Mouse (Mus musculus) neural tube, embryonic 15.5 days (tissue): ENCODE results near the gene Lrrc10. TPM values are rescaled to one million over a fixed set of nuclear protein-coding genes. Genes with fewer than 3 reads are reported as not detected.
A peak's percentile ranks its signal among the peaks of the same experiment; 100 is the strongest.
"Not testable (repeated sequence)": the region's sequence is repeated elsewhere in the genome, so short reads cannot be mapped to it uniquely, and the experiment has no call there.

Source experiments
- ATAC-seq: fragments of 200-750 bp; cut with Nextera tagmentation; 2 replicates; pipeline ENCODE4 v1.8.0; 2017; ENCODE audit warnings: mild to moderate bottlenecking, moderate TSS enrichment, moderate library complexity; ENCODE audit not compliant: low FRiP score
- H3K27ac ChIP-seq: fragments of 300-500 bp; sonication (generic); replicated peaks from 2 replicates; pipeline ENCODE4 v1.5.1; 2015; ENCODE audit warnings: mild to moderate bottlenecking, inconsistent platforms
- H3K27me3 ChIP-seq: fragments of 300-500 bp; sonication (generic); replicated peaks from 2 replicates; pipeline ENCODE4 v1.6.1; 2015; ENCODE audit warnings: inconsistent platforms
- H3K36me3 ChIP-seq: fragments of 300-500 bp; sonication (generic); 2 replicates; pipeline ENCODE4 v1.6.1; 2015; ENCODE audit warnings: inconsistent platforms
- H3K4me1 ChIP-seq: fragments of 300-500 bp; sonication (generic); 2 replicates; pipeline ENCODE4 v1.6.1; 2015; ENCODE audit warnings: inconsistent platforms
- H3K4me2 ChIP-seq: fragments of 300-500 bp; sonication (generic); 2 replicates; pipeline ENCODE4 v1.6.1; 2015; ENCODE audit warnings: inconsistent platforms, mild to moderate bottlenecking, moderate library complexity
- H3K4me3 ChIP-seq: fragments of 300-500 bp; sonication (generic); replicated peaks from 2 replicates; pipeline ENCODE4 v1.5.1; 2015; ENCODE audit warnings: mild to moderate bottlenecking, inconsistent platforms
- H3K9ac ChIP-seq: fragments of 300-500 bp; sonication (generic); replicated peaks from 2 replicates; pipeline ENCODE4 v1.6.1; 2015; ENCODE audit warnings: mild to moderate bottlenecking, inconsistent platforms
- H3K9me3 ChIP-seq: fragments of 300-500 bp; sonication (generic); replicated peaks from 2 replicates; pipeline ENCODE4 v1.6.1; 2016; ENCODE audit warnings: inconsistent platforms
- WGBS: fragments of 180-500 bp; shearing (Covaris S2); methylation state at CpG from one replicate; pipeline ENCODE4 v1.1.7; 2015; ENCODE audit warnings: mixed read lengths; 5-methylcytosine and 5-hydroxymethylcytosine counted together
- polyA plus RNA-seq: library from polyadenylated mRNA; unstranded; fragments of >200 nt; fragmentation: Nextera tagmentation; extraction: Ambion mirVana; gene quantifications from 2 replicates; pipeline ENCODE4 v1.2.1, GENCODE M21; 2015

Lrrc10 gene
- polyA plus RNA-seq, 1 experiment from 2014 or later = not detected

DNA sequence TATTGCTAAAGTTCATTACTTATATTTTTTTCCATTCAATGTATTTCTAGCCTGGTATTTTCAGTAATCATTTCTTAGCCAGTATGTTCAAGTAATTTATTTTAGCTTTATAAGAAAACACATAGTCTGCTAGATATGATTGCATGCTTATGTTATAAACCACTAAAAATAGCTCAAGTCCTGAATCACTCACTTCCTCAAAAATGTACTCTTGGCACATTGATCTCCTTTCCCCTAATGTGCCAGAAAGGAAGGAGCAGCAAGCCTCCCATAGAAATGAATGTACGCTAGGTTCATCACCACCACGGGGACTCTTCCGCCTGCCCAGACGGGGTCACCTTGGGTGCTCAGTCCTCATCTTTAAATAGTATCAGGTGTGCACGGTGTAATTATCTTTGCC, 30.6 kb upstream of the Lrrc10 start:
- Histone ChIP-seq H3K27me3 (no peaks in the 10 kb centered on the region), H3K4me1 (0 out of 2 replicates have a peak, but pooled peaks cover 3% of the 10 kb centered on the region), H3K4me3 (no peak overlapping the region), H3K36me3 (no peaks in the 10 kb centered on the region), H3K9ac (no peak overlapping the region), H3K27ac (no peak overlapping the region), H3K4me2 (no peak overlapping the region), H3K9me3 (no peaks in the 10 kb centered on the region)
- WGBS = 78% methylated on average over 5 of the region's 5 CpGs
- ATAC-seq = no peak

DNA sequence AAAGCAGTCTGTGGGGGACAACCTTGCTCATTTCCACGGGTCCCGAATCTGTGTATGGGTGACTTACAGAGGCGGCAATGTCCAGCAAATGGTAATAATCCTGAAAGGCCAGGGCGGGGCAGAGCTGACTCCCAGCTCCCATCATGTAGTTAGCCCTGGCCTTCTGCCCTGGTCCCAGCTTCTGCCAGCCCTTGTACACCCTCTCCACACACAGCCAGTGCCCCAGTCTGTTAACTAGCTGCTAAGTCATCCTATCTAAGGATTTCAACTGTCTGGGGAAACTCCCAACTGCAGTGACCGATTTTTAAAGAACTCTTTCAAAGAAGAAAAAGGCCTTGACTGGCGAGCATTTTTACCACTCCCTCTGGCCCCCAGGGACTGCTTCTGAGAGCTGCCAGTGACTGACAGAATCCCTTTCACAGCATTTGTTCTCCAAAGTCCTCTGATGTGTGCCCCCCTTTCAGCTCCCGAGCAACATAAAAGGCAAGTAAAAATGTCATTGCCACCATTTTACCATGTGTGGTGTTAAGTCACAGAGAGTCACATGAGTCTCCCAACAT, 26.8 kb upstream of the Lrrc10 start:
- Histone ChIP-seq H3K9ac (no peak overlapping the region), H3K4me3 (no peak overlapping the region), H3K27me3 (no peaks in the 10 kb centered on the region), H3K4me1 (0 out of 2 replicates have a peak, but pooled peaks cover 6% of the 10 kb centered on the region), H3K27ac (no peak overlapping the region), H3K4me2 (no peak overlapping the region), H3K9me3 (no peaks in the 10 kb centered on the region), H3K36me3 (no peaks in the 10 kb centered on the region)
- WGBS = 46% methylated on average over 7 of the region's 7 CpGs
- no peak for ATAC-seq

DNA sequence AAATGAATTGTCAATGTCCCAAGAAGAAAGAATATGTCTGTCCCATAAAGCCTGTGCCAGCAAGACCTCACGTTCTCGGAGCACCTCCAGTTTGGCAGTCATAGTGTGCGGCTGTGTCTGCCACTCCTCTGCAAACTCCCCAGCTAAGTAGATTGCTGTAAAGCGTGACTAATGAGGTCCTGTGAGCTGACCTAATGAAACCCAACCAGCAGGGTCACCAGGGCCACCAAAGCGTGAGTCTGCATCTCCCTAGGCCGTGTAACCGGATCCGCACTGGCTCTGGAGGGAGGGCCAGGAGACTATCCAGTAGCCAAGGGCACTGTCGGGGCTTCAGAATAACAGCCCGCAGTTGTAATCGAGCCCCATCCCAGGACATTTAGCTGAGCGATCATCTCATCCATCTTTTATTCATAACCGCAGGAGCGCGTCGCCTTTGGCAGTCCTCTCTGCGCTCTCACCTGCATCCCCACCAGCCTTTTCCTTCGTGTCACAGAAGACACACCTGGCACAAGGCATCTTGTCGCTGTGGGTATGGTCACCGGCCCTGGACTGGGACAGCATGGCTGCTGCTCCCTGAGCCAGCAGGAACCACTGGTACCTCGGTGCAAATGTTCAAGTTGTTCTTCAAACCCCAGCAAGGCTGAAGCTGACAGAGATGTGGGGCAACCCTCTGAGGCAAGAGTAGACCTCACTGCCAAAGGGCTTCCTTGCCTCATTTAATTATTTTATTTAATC, 24.0 kb upstream of the Lrrc10 start:
- Histone ChIP-seq H3K9me3 (no peaks in the 10 kb centered on the region), H3K4me3 (no peak overlapping the region), H3K27ac (no peak overlapping the region), H3K9ac (no peak overlapping the region), H3K4me2 (no peak overlapping the region), H3K27me3 (no peaks in the 10 kb centered on the region), H3K4me1 (0 out of 2 replicates have a peak, but pooled peaks cover 6% of the 10 kb centered on the region), H3K36me3 (no peaks in the 10 kb centered on the region)
- 20% methylated on average over 21 of the region's 21 CpGs for WGBS
- no peak for ATAC-seq

DNA sequence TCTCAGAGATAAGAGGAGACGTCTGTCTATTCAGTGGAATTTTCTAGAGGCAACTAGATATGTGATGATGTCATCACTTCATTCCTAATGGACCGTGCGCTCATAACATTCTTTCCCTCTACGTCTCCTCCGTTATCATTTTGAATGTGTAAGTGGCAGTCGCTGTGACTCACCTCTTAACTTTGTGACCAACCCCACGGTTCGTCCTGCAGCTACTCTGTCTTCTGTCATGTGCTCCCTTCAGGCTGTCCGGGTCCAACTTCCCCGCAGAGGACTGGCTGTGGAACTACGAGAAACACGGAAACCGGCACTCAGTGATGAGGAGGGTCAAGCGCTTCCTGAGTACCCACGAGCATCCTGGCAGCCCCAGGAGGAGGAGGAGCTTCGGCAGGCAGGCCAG, 21.4 kb upstream of the Lrrc10 start:
- no peak overlapping the region for H3K4me3 ChIP-seq
- 0 out of 2 replicates have a peak overlapping the region, but pooled peaks have one; percentile 9 for H3K4me2 ChIP-seq
- H3K9ac ChIP-seq = no peak overlapping the region
- no peaks in the 10 kb centered on the region for H3K36me3 ChIP-seq
- H3K9me3 ChIP-seq = no peaks in the 10 kb centered on the region
- 0 out of 2 replicates have a peak, but pooled peaks cover 3% of the 10 kb centered on the region for H3K4me1 ChIP-seq
- WGBS = 65% methylated on average over 16 of the region's 16 CpGs
- no peaks in the 10 kb centered on the region for H3K27me3 ChIP-seq
- no peak overlapping the region for H3K27ac ChIP-seq
- no peak for ATAC-seq

DNA sequence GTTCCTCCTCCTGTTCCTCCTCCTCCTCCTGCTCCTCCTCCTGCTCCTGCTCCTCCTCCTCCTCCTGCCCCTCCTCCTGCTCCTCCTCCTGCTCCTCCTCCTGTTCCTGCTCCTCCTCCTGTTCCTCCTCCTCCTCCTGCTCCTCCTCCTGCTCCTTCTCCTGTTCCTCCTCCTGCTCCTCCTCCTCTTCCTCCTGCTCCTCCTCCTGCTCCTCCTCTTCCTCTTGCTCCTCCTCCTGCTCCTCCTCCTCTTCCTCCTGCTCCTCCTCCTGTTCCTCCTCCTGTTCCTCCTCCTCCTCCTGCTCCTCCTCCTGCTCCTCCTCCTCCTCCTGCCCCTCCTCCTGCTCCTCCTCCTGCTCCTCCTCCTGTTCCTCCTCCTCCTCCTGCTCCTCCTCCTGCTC, 19.4 kb upstream of the Lrrc10 start:
- H3K4me1 ChIP-seq, ATAC-seq, H3K4me2 ChIP-seq, H3K9ac ChIP-seq, H3K27me3 ChIP-seq, H3K9me3 ChIP-seq, H3K27ac ChIP-seq, H3K36me3 ChIP-seq, H3K4me3 ChIP-seq: not testable (repeated sequence)

DNA sequence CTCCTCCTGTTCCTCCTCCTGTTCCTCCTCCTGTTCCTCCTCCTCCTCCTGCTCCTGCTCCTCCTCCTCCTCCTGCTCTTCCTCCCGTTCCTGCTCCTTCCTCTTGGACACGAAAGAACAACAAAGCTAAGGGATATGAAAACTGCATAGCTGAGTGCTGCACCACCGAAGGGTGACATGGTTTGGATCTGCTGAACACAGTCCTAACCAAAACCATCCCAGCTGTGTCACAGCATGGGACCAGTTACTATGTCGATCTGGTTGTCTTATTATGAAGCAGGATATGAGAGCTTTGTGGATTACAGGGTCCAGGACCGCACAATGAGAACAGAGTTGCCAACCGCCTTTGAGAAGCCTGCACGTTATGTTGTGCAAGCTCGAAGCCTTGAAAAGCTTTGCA, 19.0 kb upstream of the Lrrc10 start:
- H3K4me1 ChIP-seq = 0 out of 2 replicates have a peak, but pooled peaks cover 1% of the 10 kb centered on the region
- no peak overlapping the region for H3K4me2 ChIP-seq
- H3K9ac ChIP-seq = no peak overlapping the region
- H3K4me3 ChIP-seq = no peak overlapping the region
- H3K36me3 ChIP-seq = no peaks in the 10 kb centered on the region
- 88% methylated on average over 8 of the region's 8 CpGs for WGBS
- no peak for ATAC-seq
- H3K9me3 ChIP-seq = no peaks in the 10 kb centered on the region
- no peaks in the 10 kb centered on the region for H3K27me3 ChIP-seq
- no peak overlapping the region for H3K27ac ChIP-seq

DNA sequence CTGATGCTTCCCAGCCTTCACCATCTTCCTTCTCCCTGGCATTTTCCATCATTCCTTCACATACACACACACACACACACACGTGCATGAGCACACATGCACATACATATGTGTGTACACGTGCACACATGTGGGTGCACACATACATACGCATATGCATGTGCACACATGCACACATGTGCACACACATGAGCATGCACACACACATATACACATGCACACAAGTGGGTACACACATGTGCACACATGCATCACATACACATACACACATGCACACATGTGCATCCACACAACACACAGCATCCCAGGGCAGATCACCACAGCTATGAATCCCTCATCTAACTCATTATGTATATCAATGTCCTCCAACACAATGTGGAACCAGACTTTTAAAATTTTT, 14.0 kb upstream of the Lrrc10 start:
- WGBS = 93% methylated on average over 3 of the region's 3 CpGs
- Histone ChIP-seq H3K27ac (no peak overlapping the region), H3K4me2 (no peak overlapping the region), H3K4me1 (no peaks in the 10 kb centered on the region), H3K27me3 (no peaks in the 10 kb centered on the region), H3K4me3 (no peak overlapping the region), H3K9me3 (no peaks in the 10 kb centered on the region), H3K36me3 (no peaks in the 10 kb centered on the region), H3K9ac (no peak overlapping the region)
- ATAC-seq = no peak

DNA sequence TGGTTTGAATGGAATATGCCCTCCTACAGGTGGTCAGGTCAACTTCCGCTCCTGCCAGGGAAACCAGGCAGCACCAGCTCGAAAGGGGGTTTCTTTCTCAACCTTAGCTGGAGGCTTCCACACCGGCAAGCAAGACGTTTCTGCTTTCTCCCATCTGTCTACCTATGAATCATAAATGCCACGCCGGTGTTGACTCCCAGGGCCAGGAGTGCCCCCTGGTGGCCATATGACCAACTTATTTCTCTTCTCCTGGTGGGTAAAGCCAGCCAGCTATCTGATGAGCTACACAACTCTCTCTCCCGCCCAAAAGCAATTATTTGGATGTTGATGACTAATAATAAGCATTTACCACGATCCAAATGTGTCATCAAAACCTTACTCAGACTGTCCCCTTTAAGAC, 11.4 kb upstream of the Lrrc10 start:
- Histone ChIP-seq H3K4me1 (no peaks in the 10 kb centered on the region), H3K36me3 (no peaks in the 10 kb centered on the region), H3K4me3 (no peak overlapping the region), H3K9ac (no peak overlapping the region), H3K4me2 (no peak overlapping the region), H3K27ac (no peak overlapping the region), H3K27me3 (no peaks in the 10 kb centered on the region), H3K9me3 (no peaks in the 10 kb centered on the region)
- ATAC-seq = no peak
- WGBS = 34% methylated on average over 8 of the region's 8 CpGs

DNA sequence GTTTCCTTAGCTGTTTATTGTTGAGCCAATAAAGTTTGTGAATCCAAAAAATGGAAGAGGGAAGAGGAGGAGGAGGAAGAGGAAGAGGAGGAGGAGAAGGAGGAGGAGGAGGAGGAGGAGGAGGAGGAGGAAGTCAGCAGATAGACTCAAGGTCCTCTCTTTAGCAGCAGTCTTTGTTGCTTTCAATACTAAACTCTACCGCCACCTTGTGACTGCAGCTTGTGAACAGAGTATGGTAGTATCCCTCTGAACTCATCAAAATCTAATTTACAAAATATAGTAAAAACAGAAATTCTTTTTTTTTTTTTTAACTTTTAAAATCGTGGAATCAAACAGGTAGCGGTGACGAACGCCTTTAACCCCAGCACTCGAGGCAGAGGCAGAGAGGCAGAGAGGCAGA, 4.8 kb upstream of the Lrrc10 start:
- Histone ChIP-seq H3K9me3 (no peaks in the 10 kb centered on the region), H3K27me3 (0 out of 2 replicates have a peak, but pooled peaks cover 3% of the 10 kb centered on the region), H3K4me1 (peaks cover 2% of the 10 kb centered on the region; the same call in 1 of the 2 replicates), H3K9ac (no peak overlapping the region), H3K27ac (no peak overlapping the region), H3K4me2 (no peak overlapping the region), H3K36me3 (no peaks in the 10 kb centered on the region), H3K4me3 (no peak overlapping the region)
- no peak for ATAC-seq
- 81% methylated on average over 6 of the region's 6 CpGs for WGBS

DNA sequence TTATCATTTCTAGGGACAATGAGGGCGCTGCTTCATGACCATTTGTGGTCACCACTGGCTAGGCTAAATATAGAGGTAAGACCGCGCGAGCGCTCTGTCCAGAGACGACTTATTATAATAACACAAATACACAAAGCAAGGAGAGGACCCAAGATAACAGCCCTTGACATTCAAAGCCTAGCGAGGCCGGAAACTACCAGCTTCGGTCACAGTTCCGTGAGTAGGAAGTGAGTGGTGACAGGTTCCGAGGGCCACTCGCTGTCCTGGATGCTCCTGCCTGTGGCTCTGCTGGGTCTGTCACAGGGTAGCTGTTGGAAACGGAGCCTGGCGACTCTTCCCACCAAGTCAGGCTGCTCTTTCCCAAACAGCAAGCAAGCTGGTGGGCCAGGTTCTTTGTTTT, 2.8 kb upstream of the Lrrc10 start:
- H3K4me2 ChIP-seq = no peak overlapping the region
- no peak overlapping the region for H3K4me3 ChIP-seq
- 0 out of 2 replicates have a peak, but pooled peaks cover 3% of the 10 kb centered on the region for H3K27me3 ChIP-seq
- WGBS = 90% methylated on average over 14 of the region's 14 CpGs
- no peaks in the 10 kb centered on the region for H3K36me3 ChIP-seq
- H3K9ac ChIP-seq = no peak overlapping the region
- no peak for ATAC-seq
- H3K9me3 ChIP-seq = no peaks in the 10 kb centered on the region
- H3K4me1 ChIP-seq = peaks cover 9% of the 10 kb centered on the region; the same call in 1 of the 2 replicates
- no peak overlapping the region for H3K27ac ChIP-seq

DNA sequence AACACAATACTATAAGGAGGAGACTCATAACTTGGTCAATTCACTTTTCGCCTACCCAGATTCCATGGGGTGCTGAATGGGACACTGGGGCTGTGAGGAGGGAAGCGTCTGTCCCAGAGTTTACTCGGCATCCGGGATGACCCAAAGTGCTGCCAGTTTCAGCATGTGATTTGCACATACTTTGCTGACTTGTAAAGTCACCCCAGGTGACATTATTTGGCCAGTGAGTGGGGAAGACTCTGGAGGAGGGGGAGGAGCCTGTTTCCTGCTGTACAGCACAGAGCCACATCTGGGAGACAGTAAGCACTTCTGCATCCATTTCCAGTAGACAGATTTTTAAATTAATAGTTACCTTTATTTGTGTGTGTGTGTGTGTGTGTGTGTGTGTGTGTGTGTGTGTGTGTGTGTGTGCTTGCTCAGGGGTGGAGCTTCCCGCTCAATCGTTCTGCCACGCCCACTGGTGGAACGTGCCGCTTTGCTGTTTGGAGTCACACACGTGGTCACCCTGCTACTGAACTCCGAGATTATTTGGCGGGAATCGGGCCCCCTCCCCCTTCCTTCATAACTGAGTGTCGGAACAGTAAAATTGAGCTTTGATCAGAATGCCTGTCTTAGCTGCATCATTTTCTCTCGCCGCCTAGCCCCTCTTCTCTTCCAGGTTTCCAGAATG, 1.5 kb upstream of the Lrrc10 start:
- H3K4me3 ChIP-seq, H3K9me3 ChIP-seq, H3K4me1 ChIP-seq, H3K9ac ChIP-seq, H3K27me3 ChIP-seq, H3K27ac ChIP-seq, ATAC-seq, H3K36me3 ChIP-seq: not testable (repeated sequence)
- H3K4me2 ChIP-seq = 0 out of 2 replicates have a peak overlapping the region, but pooled peaks have one; percentile 5
- 55% methylated on average over 15 of the region's 16 CpGs for WGBS

DNA sequence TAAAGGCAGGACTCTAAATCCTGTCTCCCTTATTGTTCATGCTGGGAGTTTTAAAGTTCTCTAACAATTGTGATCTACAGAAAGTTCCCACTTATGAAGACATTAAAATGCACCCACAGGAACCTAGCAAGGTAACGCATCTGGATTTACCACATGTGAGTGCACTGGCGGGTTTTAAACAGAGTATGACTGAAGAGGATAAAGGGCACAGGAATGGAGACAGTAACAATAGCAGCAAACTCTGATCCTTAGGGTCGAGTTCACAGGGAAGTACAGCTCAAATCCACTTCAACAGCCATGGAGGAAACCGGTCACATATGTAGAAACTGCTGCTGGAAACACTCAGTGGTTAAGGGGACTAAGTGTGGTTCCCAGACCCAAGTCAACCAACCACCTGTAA, 4.1 kb downstream of the Lrrc10 start:
- peaks cover 9% of the 10 kb centered on the region; the same call in 1 of the 2 replicates for H3K4me1 ChIP-seq
- no peak for ATAC-seq
- H3K36me3 ChIP-seq = peaks cover 48% of the 10 kb centered on the region
- H3K4me2 ChIP-seq = no peak overlapping the region
- H3K9ac ChIP-seq = no peak overlapping the region
- no peak overlapping the region for H3K27ac ChIP-seq
- no peak overlapping the region for H3K4me3 ChIP-seq
- 0 out of 2 replicates have a peak, but pooled peaks cover 3% of the 10 kb centered on the region for H3K27me3 ChIP-seq
- no peaks in the 10 kb centered on the region for H3K9me3 ChIP-seq
- 74% methylated on average over 4 of the region's 4 CpGs for WGBS
